Mouse (Mus musculus): Measurements from ENCODE around the gene Ddx10.

DNA sequence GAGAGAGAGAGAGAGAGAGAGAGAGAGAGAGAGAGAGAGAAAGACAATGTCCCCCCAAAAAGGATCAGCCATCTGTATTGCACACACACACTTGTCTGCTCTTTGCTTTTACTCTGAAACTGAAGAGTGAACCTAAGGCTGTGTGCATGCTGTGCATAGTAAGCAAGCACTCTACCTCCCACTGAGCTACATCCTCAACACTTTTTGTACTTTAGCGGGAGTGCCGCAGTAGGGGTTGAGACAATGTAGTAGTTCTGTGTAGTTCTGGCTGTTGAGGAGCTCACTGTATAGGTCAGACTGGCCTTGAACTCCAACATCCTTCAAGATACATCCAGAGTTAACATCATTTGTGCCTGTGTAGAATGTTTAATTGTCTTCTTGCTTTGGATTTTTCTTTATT is 17.7 kb upstream of the Ddx10 start:
- TF ChIP-seq CTCF (IDR thresholded peaks at IDR 0.05 in 2 of 3, conservative IDR thresholded peaks at IDR 0.05 in 1 of 3; ENCODE audit: control insufficient read depth in 1 of 3, insufficient read depth in 1 of 3, low read depth in 2 of 3, low read length in 3 of 3, poor library complexity in 1 of 3, severe bottlenecking in 1 of 3) (no peak), MXI1 (IDR thresholded peaks at IDR 0.05; ENCODE audit: low read depth, low read length) (no peak), ZNF384 (IDR thresholded peaks at IDR 0.05; ENCODE audit: low read depth, low read length) (no peak), EP300 (IDR thresholded peaks at IDR 0.05; ENCODE audit: low read depth in 1 of 2, low read length in 2 of 2) (no peak), MAX (IDR thresholded peaks at IDR 0.05; ENCODE audit: low read length) (no peak), ZMIZ1 (IDR thresholded peaks at IDR 0.05; ENCODE audit: low read depth, low read length) (no peak), CHD2 (IDR thresholded peaks at IDR 0.05; ENCODE audit: low read length) (no peak), POLR2A (IDR thresholded peaks at IDR 0.05; ENCODE audit: control insufficient read depth in 1 of 2, insufficient read depth in 1 of 2, low read depth in 1 of 2, low read length in 2 of 2, poor library complexity in 1 of 2) (no peak), ZC3H11A (IDR thresholded peaks at IDR 0.05; ENCODE audit: low read depth, low read length) (no peak), RAD21 (IDR thresholded peaks at IDR 0.05; ENCODE audit: low read depth, low read length) (no peak), ELF1 (IDR thresholded peaks at IDR 0.05; ENCODE audit: low read depth, low read length) (no peak)

All from MEL (cell line).